9 mouse cellular contexts compared by ENCODE assay signal in genomic region chr1:38628901-38629585, GRCm38 (mm10). TPM values are rescaled to one million over a fixed set of nuclear protein-coding genes. Genes with fewer than 3 reads are reported as not detected.
DNase-seq lines count a peak whose midpoint lies in the region; ATAC-seq and TF ChIP-seq lines count a peak whose summit lies in the region.
"Had no signal": no experiment of that assay in that cellular context is flagged by ENCODE, and none has a peak within 500 bp of the region (broad histone marks: within the 10 kb centered on the region; RNA-seq: fewer than 3 reads in every experiment).

No protein-coding gene starts in this region.

- no peak for DNase-seq in kidney, adult 11 months
- DNase-seq in forebrain, embryonic 10.5 days (ENCODE audit: extremely low spot score, low spot score) = peak; percentile 36
- DNase-seq in midbrain, embryonic 14.5 days = peak; percentile 38
- DNase-seq in T-cell, adult 2 months (ENCODE audit: low spot score) = no peak

- no peak overlapping the region for H3K9ac ChIP-seq in kidney, embryonic 15.5 days
- no peak overlapping the region for H3K9ac ChIP-seq in intestine, postnatal 0 days (ENCODE audit: low read depth, low read length)
- no peak overlapping the region for H3K9ac ChIP-seq in midbrain, embryonic 14.5 days (replicated peaks; ENCODE audit: low read length)
- no peak overlapping the region for H3K9ac ChIP-seq in liver, embryonic 12.5 days

- no peaks in the 10 kb centered on the region for H3K36me3 ChIP-seq in kidney, embryonic 15.5 days
- H3K36me3 ChIP-seq in forebrain, embryonic 10.5 days (replicated peaks) = no peaks in the 10 kb centered on the region
- H3K36me3 ChIP-seq in intestine, postnatal 0 days (ENCODE audit: control insufficient read depth, insufficient read depth) = no peaks in the 10 kb centered on the region
- no peaks in the 10 kb centered on the region for H3K36me3 ChIP-seq in midbrain, embryonic 14.5 days (ENCODE audit: control insufficient read depth, insufficient read depth, low read length)
- H3K36me3 ChIP-seq in liver, embryonic 12.5 days = no peaks in the 10 kb centered on the region

- no peaks in the 10 kb centered on the region for H3K9me3 ChIP-seq in kidney, embryonic 15.5 days (replicated peaks)
- H3K9me3 ChIP-seq in forebrain, embryonic 10.5 days = no peaks in the 10 kb centered on the region
- H3K9me3 ChIP-seq in intestine, postnatal 0 days (ENCODE audit: control insufficient read depth) = no peaks in the 10 kb centered on the region
- H3K9me3 ChIP-seq in midbrain, embryonic 14.5 days (ENCODE audit: control insufficient read depth, low read length) = no peaks in the 10 kb centered on the region
- H3K9me3 ChIP-seq in liver, embryonic 12.5 days (replicated peaks) = no peaks in the 10 kb centered on the region

- peak overlapping the region; percentile 30; the same call in 1 of the 2 replicates for H3K4me2 ChIP-seq in kidney, embryonic 15.5 days
- H3K4me2 ChIP-seq in intestine, postnatal 0 days (replicated peaks; ENCODE audit: low read depth) = 0 out of 2 replicates have a peak overlapping the region, but pooled peaks have one; percentile 17
- no peak overlapping the region for H3K4me2 ChIP-seq in midbrain, embryonic 14.5 days (ENCODE audit: low read length)
- no peak overlapping the region for H3K4me2 ChIP-seq in liver, embryonic 12.5 days

- no peak for TF ChIP-seq CTCF in intestine, postnatal 0 days (IDR thresholded peaks at IDR 0.05; ENCODE audit: low read depth)

- H3K27me3 ChIP-seq in kidney, embryonic 15.5 days = peaks cover 21% of the 10 kb centered on the region
- H3K27me3 ChIP-seq in forebrain, embryonic 10.5 days (ENCODE audit: poor library complexity, severe bottlenecking) = peaks cover 59% of the 10 kb centered on the region
- peaks cover 43% of the 10 kb centered on the region for H3K27me3 ChIP-seq in intestine, postnatal 0 days (replicated peaks; ENCODE audit: control insufficient read depth, insufficient read depth, low read length)
- H3K27me3 ChIP-seq in midbrain, embryonic 14.5 days (ENCODE audit: control insufficient read depth, insufficient read depth, low read length) = no peaks in the 10 kb centered on the region
- peaks cover 77% of the 10 kb centered on the region for H3K27me3 ChIP-seq in liver, embryonic 12.5 days (replicated peaks)

- no peak for ATAC-seq in kidney, embryonic 15.5 days (replicated peaks; ENCODE audit: low FRiP score)
- no peak for ATAC-seq in intestine, postnatal 0 days
- ATAC-seq in midbrain, embryonic 14.5 days (ENCODE audit: low FRiP score, low TSS enrichment) = no peak
- no peak for ATAC-seq in liver, embryonic 12.5 days
- ATAC-seq in frontal cortex, adult (ENCODE audit: low TSS enrichment) = no peak

- no peak overlapping the region for H3K4me3 ChIP-seq in kidney, embryonic 15.5 days (replicated peaks)
- peak overlapping the region; percentile 14; the same call in 1 of the 2 replicates for H3K4me3 ChIP-seq in forebrain, embryonic 10.5 days
- H3K4me3 ChIP-seq in intestine, postnatal 0 days (ENCODE audit: low read depth, low read length) = no peak overlapping the region
- H3K4me3 ChIP-seq in midbrain, embryonic 14.5 days (replicated peaks; ENCODE audit: low read depth, low read length) = no peak overlapping the region
- H3K4me3 ChIP-seq in liver, embryonic 12.5 days = no peak overlapping the region

- 36% methylated on average over 11 of the region's 11 CpGs for WGBS in kidney, embryonic 15.5 days
- WGBS in forebrain, embryonic 10.5 days = 24% methylated on average over 11 of the region's 11 CpGs
- WGBS in intestine, postnatal 0 days = 21% methylated on average over 11 of the region's 11 CpGs
- whole genome bisulfite sequencing in midbrain, embryonic 14.5 days = 17% methylated on average over 11 of the region's 11 CpGs
- 44% methylated on average over 11 of the region's 11 CpGs for WGBS in liver, embryonic 12.5 days (ENCODE audit: insufficient replicate concordance)

- H3K4me1 ChIP-seq in kidney, embryonic 15.5 days = peaks cover 36% of the 10 kb centered on the region
- peaks cover 51% of the 10 kb centered on the region for H3K4me1 ChIP-seq in forebrain, embryonic 10.5 days
- H3K4me1 ChIP-seq in intestine, postnatal 0 days (replicated peaks; ENCODE audit: control insufficient read depth, insufficient read depth, low read length) = no peaks in the 10 kb centered on the region
- H3K4me1 ChIP-seq in midbrain, embryonic 14.5 days (ENCODE audit: control insufficient read depth, insufficient read depth, low read length) = peaks cover 51% of the 10 kb centered on the region
- peaks cover 19% of the 10 kb centered on the region for H3K4me1 ChIP-seq in liver, embryonic 12.5 days

- H3K27ac ChIP-seq in kidney, embryonic 15.5 days = peak overlapping the region; percentile 97
- peak overlapping the region; percentile 98 for H3K27ac ChIP-seq in forebrain, embryonic 10.5 days
- H3K27ac ChIP-seq in intestine, postnatal 0 days (ENCODE audit: low read depth, low read length) = peak overlapping the region; percentile 46; the same call in 1 of the 2 replicates
- peak overlapping the region; percentile 95; the same call in 1 of the 2 replicates for H3K27ac ChIP-seq in midbrain, embryonic 14.5 days (replicated peaks; ENCODE audit: low read depth, low read length)
- H3K27ac ChIP-seq in liver, embryonic 12.5 days = no peak overlapping the region
- H3K27ac ChIP-seq: left cerebral cortex, adult 2 months had no signal

RNA-seq across cellular contexts. Expression of gene Aff3, which starts 35.7 kb away (rescaled TPM):
- polyA plus RNA-seq in kidney, embryonic 15.5 days (2015; fragmentation: Nextera tagmentation; extraction: Ambion mirVana) = 7.5 and 9.1 TPM in 2 replicates
- polyA plus RNA-seq in forebrain, embryonic 10.5 days (2016; fragmentation: Nextera tagmentation; extraction: Ambion mirVana) = 3.4 and 3.5 TPM in 2 replicates
- 2.1 TPM in 2 replicates for polyA plus RNA-seq in intestine, postnatal 0 days (2015; fragmentation: Nextera tagmentation; extraction: Ambion mirVana)
- 20.3 and 20.8 TPM in 2 replicates for polyA plus RNA-seq in midbrain, embryonic 14.5 days (2014; fragmentation: Nextera tagmentation; extraction: Ambion mirVana)
- 1.5 and 2.9 TPM in 2 replicates for polyA plus RNA-seq in liver, embryonic 12.5 days (2016; fragmentation: Nextera tagmentation; extraction: Ambion mirVana)

Comparison
In these comparisons a context has a peak if more than half of its experiments do, and no peak if none do; other contexts are left out.
1. H3K4me2 ChIP-seq: peak in kidney, embryonic 15.5 days (single experiment) and intestine, postnatal 0 days (single experiment); none in midbrain, embryonic 14.5 days (single experiment) and liver, embryonic 12.5 days (single experiment).
2. DNase-seq: peak in forebrain, embryonic 10.5 days (single experiment) and midbrain, embryonic 14.5 days (single experiment); none in kidney, adult 11 months (single experiment) and T-cell, adult 2 months (single experiment).